Mouse (Mus musculus): ENCODE results near the gene Sdr39u1. TPM values are rescaled to one million over a fixed set of nuclear protein-coding genes. Genes with fewer than 3 reads are reported as not detected.
A peak's percentile ranks its signal among the peaks of the same experiment; 100 is the strongest.

Sdr39u1 gene
- polyA plus RNA-seq, 1 experiment from 2014 or later: 38.0 TPM

DNA sequence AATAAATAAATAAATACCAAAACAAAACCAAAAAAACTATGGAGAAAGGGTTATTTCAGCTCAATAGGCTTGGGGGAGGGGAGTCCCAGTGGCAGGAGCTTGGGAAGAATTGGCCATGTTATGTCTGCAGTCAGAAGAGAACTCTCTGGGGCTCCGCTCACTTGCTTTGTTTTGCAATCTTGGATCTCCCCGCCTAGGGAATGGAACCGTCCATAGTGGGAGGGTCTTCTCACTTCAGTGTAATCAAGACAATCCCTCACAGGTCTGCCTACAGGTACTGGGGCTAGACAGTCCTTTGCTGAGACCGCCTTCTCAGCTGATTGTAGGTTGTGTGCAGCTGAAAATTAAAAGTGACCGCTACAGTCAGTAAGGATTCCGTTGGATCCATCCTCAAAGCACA is 30.6 kb downstream of the Sdr39u1 start:
- Histone ChIP-seq H3K36me3 (ENCODE audit: control insufficient read depth, insufficient read depth, low read length) (peaks cover 15% of the 10 kb centered on the region; the same call in 1 of the 2 replicates), H3K4me2 (ENCODE audit: low read depth, low read length, severe bottlenecking) (no peak overlapping the region), H3K27me3 (ENCODE audit: control insufficient read depth, insufficient read depth, low read length) (no peaks in the 10 kb centered on the region), H3K4me1 (replicated peaks; ENCODE audit: control insufficient read depth, insufficient read depth, low read length) (peaks cover 5% of the 10 kb centered on the region; the same call in 1 of the 2 replicates), H3K9ac (ENCODE audit: low read length) (no peak overlapping the region), H3K4me3 (ENCODE audit: low read depth, low read length) (no peak overlapping the region), H3K9me3 (ENCODE audit: control insufficient read depth, low read length) (no peaks in the 10 kb centered on the region), H3K27ac (ENCODE audit: low read depth, low read length) (no peak overlapping the region)
- ATAC-seq (replicated peaks; ENCODE audit: low FRiP score) (no peak), DNase-seq (ENCODE audit: low spot score) (peak; percentile 44)
- 98% methylated on average over 6 of the region's 6 CpGs for WGBS

DNA sequence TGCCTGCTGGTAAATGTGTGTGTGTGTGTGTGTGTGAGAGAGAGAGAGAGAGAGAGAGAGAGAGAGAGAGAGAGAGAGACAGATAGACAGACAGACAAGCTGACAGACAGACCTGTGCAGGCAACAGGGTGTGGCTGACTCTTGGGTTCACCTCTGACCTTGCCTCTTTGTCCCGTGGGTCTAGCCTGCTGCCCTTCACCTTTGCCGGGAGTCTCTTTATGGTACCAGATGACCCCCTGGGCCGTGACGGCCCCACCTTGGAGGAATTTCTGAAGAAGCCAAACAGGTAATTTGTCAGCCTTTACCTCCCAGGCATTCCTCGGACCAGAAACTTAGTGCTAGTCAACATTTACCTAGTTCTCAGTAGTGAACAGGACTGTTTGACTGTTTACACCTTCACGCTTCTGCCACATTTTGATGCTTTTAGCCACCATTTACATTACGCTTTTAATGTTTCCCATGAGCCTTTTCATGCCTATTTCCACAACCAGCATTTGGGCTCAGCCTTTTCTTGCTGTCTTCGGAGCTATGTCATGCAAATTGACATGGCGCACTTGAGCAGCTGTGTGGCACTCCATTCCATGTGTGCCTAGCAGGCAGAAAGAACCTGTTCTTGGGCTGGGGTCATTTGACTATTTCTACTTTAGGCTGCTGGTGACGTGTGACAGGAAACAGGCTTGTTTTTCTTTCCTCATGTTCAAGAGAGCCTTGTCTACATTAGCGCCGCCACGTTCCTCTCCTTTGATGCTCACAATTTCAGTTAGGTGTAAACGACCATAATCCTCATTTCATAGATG is 31.7 kb downstream of the Sdr39u1 start:
- WGBS: 93% methylated on average over 14 of the region's 14 CpGs
- Histone ChIP-seq H3K9me3 (ENCODE audit: control insufficient read depth, low read length) (no peaks in the 10 kb centered on the region), H3K4me3 (ENCODE audit: low read depth, low read length) (no peak overlapping the region), H3K36me3 (ENCODE audit: control insufficient read depth, insufficient read depth, low read length) (peaks cover 15% of the 10 kb centered on the region; the same call in 1 of the 2 replicates), H3K27ac (ENCODE audit: low read depth, low read length) (no peak overlapping the region), H3K4me1 (replicated peaks; ENCODE audit: control insufficient read depth, insufficient read depth, low read length) (0 out of 2 replicates have a peak, but pooled peaks cover 2% of the 10 kb centered on the region), H3K9ac (ENCODE audit: low read length) (no peak overlapping the region), H3K4me2 (ENCODE audit: low read depth, low read length, severe bottlenecking) (no peak overlapping the region), H3K27me3 (ENCODE audit: control insufficient read depth, insufficient read depth, low read length) (no peaks in the 10 kb centered on the region)
- DNase-seq (ENCODE audit: low spot score) (peak; percentile 6), ATAC-seq (replicated peaks; ENCODE audit: low FRiP score) (no peak)

DNA sequence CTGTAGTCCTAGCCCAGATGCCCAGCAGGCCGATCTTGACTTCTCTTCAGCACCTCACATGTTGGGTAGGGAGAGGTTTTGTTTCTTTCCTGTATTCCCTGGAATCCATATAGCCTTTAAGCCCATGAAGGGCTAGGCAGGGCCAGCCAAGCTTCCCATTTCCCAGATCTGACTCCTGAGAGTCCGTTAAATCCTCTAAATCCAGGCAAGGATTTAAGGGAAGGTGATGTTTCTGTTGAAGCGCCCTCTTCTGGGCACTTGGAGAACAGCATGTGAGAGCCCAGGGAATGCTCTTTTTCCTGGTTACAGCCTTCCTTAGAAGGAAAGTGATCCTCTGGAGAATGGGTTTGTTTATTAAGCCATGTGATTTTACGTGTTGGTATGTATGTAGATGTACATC is 33.1 kb downstream of the Sdr39u1 start:
- no peak for ATAC-seq (replicated peaks; ENCODE audit: low FRiP score)
- Histone ChIP-seq H3K4me1 (replicated peaks; ENCODE audit: control insufficient read depth, insufficient read depth, low read length) (0 out of 2 replicates have a peak, but pooled peaks cover 2% of the 10 kb centered on the region), H3K9ac (ENCODE audit: low read length) (no peak overlapping the region), H3K9me3 (ENCODE audit: control insufficient read depth, low read length) (no peaks in the 10 kb centered on the region), H3K27me3 (ENCODE audit: control insufficient read depth, insufficient read depth, low read length) (no peaks in the 10 kb centered on the region), H3K27ac (ENCODE audit: low read depth, low read length) (no peak overlapping the region), H3K36me3 (ENCODE audit: control insufficient read depth, insufficient read depth, low read length) (peaks cover 15% of the 10 kb centered on the region; the same call in 1 of the 2 replicates), H3K4me3 (ENCODE audit: low read depth, low read length) (no peak overlapping the region), H3K4me2 (ENCODE audit: low read depth, low read length, severe bottlenecking) (no peak overlapping the region)
- peak; percentile 74 for DNase-seq (ENCODE audit: low spot score)
- WGBS: 39% methylated on average over 4 of the region's 4 CpGs

DNA sequence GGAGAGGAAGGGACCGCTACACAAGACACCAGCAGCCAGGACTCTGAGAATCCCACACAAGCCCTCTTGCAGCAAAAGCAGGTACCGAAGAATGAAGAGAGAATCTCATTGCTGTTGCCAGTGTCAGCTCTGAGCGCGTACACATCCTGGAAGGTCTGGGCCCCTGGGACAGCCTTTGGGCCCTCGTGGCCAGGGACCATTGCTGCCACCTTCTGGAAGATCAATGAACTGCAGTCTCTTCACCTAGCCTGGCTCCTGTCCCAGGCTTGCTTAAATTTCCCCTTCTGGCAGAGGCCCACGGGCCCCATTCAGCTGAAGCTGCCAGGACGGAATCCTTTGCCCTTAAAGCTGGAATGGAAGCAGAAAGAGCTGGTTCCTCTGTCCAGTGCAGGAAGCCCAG is 36.3 kb downstream of the Sdr39u1 start:
- H3K4me2 ChIP-seq (ENCODE audit: low read depth, low read length, severe bottlenecking): no peak overlapping the region
- DNase-seq (ENCODE audit: low spot score) (peak; percentile 86), ATAC-seq (replicated peaks; ENCODE audit: low FRiP score) (peak; percentile 63)
- H3K9ac ChIP-seq (ENCODE audit: low read length): no peak overlapping the region
- H3K9me3 ChIP-seq (ENCODE audit: control insufficient read depth, low read length): no peaks in the 10 kb centered on the region
- H3K27ac ChIP-seq (ENCODE audit: low read depth, low read length): no peak overlapping the region
- H3K36me3 ChIP-seq (ENCODE audit: control insufficient read depth, insufficient read depth, low read length): peaks cover 2% of the 10 kb centered on the region; the same call in 1 of the 2 replicates
- H3K4me1 ChIP-seq (replicated peaks; ENCODE audit: control insufficient read depth, insufficient read depth, low read length): peaks cover 2% of the 10 kb centered on the region; the same call in 1 of the 2 replicates
- no peaks in the 10 kb centered on the region for H3K27me3 ChIP-seq (ENCODE audit: control insufficient read depth, insufficient read depth, low read length)
- no peak overlapping the region for H3K4me3 ChIP-seq (ENCODE audit: low read depth, low read length)
- 34% methylated on average over 7 of the region's 7 CpGs for WGBS

DNA sequence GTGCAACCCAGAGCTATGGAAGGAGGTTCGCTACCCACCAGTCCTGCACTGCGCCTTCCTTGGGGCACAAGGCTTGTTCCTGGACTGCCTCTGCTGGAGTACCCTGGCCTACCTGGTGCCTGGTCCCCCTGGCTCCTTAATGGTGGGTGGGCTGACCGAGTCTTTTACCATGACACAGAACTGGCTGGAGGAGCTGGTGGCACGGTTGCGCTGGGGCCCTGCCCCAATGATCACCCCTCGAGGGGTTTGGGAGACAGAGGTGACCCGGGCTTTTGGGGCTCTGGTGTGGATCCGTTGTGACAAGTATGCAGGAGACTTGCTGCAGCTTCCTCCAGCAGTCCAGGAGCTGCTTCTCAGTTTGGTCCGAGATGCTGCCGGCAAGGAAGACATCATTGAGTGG is 37.1 kb downstream of the Sdr39u1 start:
- no peaks in the 10 kb centered on the region for H3K36me3 ChIP-seq (ENCODE audit: control insufficient read depth, insufficient read depth, low read length)
- no peak overlapping the region for H3K27ac ChIP-seq (ENCODE audit: low read depth, low read length)
- no peak overlapping the region for H3K4me2 ChIP-seq (ENCODE audit: low read depth, low read length, severe bottlenecking)
- H3K9me3 ChIP-seq (ENCODE audit: control insufficient read depth, low read length): no peaks in the 10 kb centered on the region
- DNase-seq (ENCODE audit: low spot score) (no peak), ATAC-seq (replicated peaks; ENCODE audit: low FRiP score) (no peak)
- 93% methylated on average over 10 of the region's 10 CpGs for WGBS
- H3K9ac ChIP-seq (ENCODE audit: low read length): no peak overlapping the region
- peaks cover 2% of the 10 kb centered on the region; the same call in 1 of the 2 replicates for H3K4me1 ChIP-seq (replicated peaks; ENCODE audit: control insufficient read depth, insufficient read depth, low read length)
- H3K4me3 ChIP-seq (ENCODE audit: low read depth, low read length): no peak overlapping the region
- H3K27me3 ChIP-seq (ENCODE audit: control insufficient read depth, insufficient read depth, low read length): no peaks in the 10 kb centered on the region

DNA sequence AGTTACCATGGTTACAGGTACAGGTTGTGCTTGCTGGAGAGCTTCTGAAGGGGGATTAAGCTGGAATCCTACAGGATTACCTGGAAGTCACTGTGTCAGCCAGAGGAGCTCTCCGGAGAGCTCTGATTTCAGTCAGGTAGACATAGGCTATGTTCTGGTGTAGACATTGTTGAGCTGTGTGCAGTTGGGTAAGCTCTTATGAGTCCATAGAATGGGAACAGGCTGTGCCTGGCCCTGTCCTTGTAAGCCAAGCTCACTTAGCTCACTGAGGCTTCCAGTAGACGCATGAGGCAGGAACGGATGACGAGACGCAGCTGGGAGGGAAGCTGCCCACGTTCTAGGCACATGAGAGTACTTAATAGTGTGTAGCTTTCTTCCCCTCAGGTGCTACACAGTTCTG is 37.9 kb downstream of the Sdr39u1 start:
- no peaks in the 10 kb centered on the region for H3K27me3 ChIP-seq (ENCODE audit: control insufficient read depth, insufficient read depth, low read length)
- H3K27ac ChIP-seq (ENCODE audit: low read depth, low read length): no peak overlapping the region
- H3K4me1 ChIP-seq (replicated peaks; ENCODE audit: control insufficient read depth, insufficient read depth, low read length): peaks cover 2% of the 10 kb centered on the region; the same call in 1 of the 2 replicates
- 78% methylated on average over 6 of the region's 6 CpGs for WGBS
- H3K4me2 ChIP-seq (ENCODE audit: low read depth, low read length, severe bottlenecking): no peak overlapping the region
- no peaks in the 10 kb centered on the region for H3K9me3 ChIP-seq (ENCODE audit: control insufficient read depth, low read length)
- H3K36me3 ChIP-seq (ENCODE audit: control insufficient read depth, insufficient read depth, low read length): no peaks in the 10 kb centered on the region
- no peak for DNase-seq (ENCODE audit: low spot score)
- no peak overlapping the region for H3K4me3 ChIP-seq (ENCODE audit: low read depth, low read length)
- no peak for ATAC-seq (replicated peaks; ENCODE audit: low FRiP score)
- H3K9ac ChIP-seq (ENCODE audit: low read length): no peak overlapping the region

DNA sequence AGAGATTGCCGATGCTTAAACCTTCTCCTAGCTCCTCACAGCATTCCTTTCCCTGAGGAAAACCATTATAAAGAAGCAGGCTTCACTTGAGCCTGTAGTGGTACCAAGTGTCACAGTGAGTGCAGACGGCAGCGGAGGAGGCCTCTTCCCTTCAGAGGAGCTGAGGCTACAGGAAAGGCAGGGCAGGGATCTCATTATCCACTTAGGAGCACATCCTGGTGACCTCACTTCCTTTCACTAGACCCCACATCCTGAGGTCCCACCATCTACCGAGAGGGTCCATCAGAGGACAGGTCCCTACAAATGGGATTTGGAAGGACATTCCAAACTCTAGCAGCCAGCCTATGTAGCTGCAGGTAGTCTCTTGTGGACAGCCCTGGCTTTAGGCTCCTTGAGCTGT is 42.5 kb downstream of the Sdr39u1 start:
- Histone ChIP-seq H3K9ac (ENCODE audit: low read length) (no peak overlapping the region), H3K4me3 (ENCODE audit: low read depth, low read length) (no peak overlapping the region), H3K9me3 (ENCODE audit: control insufficient read depth, low read length) (no peaks in the 10 kb centered on the region), H3K4me2 (ENCODE audit: low read depth, low read length, severe bottlenecking) (no peak overlapping the region), H3K4me1 (replicated peaks; ENCODE audit: control insufficient read depth, insufficient read depth, low read length) (peaks cover 23% of the 10 kb centered on the region), H3K27ac (ENCODE audit: low read depth, low read length) (no peak overlapping the region), H3K36me3 (ENCODE audit: control insufficient read depth, insufficient read depth, low read length) (no peaks in the 10 kb centered on the region), H3K27me3 (ENCODE audit: control insufficient read depth, insufficient read depth, low read length) (no peaks in the 10 kb centered on the region)
- DNase-seq (ENCODE audit: low spot score) (no peak), ATAC-seq (replicated peaks; ENCODE audit: low FRiP score) (no peak)
- WGBS: 78% methylated on average over 4 of the region's 4 CpGs

DNA sequence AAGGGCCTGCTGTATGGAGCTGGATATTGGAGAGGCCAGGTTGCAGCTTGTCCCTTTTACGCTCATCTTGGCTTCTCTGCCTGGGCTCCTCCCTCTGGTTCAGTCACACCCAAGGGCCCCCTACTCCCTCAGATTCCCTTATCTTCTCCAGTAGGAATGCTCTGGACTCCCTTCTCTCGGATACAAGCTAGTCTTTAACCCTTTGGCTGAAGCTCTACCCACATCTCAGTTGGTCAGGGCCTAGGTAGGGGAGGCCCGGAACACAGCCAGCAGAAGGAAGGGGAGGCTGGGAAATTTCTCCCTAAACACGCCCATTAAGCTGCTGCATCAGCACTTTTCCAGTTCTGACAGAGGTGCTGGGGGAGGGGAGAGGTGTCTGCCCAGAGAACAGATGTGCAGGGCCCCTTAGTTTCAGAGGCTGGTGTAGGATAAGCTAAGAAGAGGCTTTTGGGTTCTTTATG is 45.0 kb downstream of the Sdr39u1 start:
- ATAC-seq (replicated peaks; ENCODE audit: low FRiP score): peak; percentile 28; the same call in 1 of the 2 replicates
- H3K27ac ChIP-seq (ENCODE audit: low read depth, low read length): peak overlapping the region; percentile 88
- peak overlapping the region; percentile 67 for H3K4me2 ChIP-seq (ENCODE audit: low read depth, low read length, severe bottlenecking)
- H3K9ac ChIP-seq (ENCODE audit: low read length): peak overlapping the region; percentile 79
- H3K27me3 ChIP-seq (ENCODE audit: control insufficient read depth, insufficient read depth, low read length): no peaks in the 10 kb centered on the region
- DNase-seq (ENCODE audit: low spot score): no peak
- H3K4me3 ChIP-seq (ENCODE audit: low read depth, low read length): peak overlapping the region; percentile 60
- H3K4me1 ChIP-seq (replicated peaks; ENCODE audit: control insufficient read depth, insufficient read depth, low read length): peaks cover 27% of the 10 kb centered on the region
- H3K36me3 ChIP-seq (ENCODE audit: control insufficient read depth, insufficient read depth, low read length): no peaks in the 10 kb centered on the region
- H3K9me3 ChIP-seq (ENCODE audit: control insufficient read depth, low read length): no peaks in the 10 kb centered on the region
- WGBS: 7% methylated on average over 4 of the region's 4 CpGs

Data from forebrain, embryonic 11.5 days (tissue).